Mouse (Mus musculus): ENCODE results near the gene Hagh. TPM values are rescaled to one million over a fixed set of nuclear protein-coding genes. Genes with fewer than 3 reads are reported as not detected.
A peak's percentile ranks its signal among the peaks of the same experiment; 100 is the strongest.

Hagh gene
- total RNA-seq, 2 experiments from 2014 or later, result 222 to 230 TPM

- ATAC-seq (replicated peaks; ENCODE audit: low FRiP score, poor library complexity, severe bottlenecking), result peak; percentile 36
Measured at GRCm38 (mm10) chr17:24848600-24849031, 8.7 kb downstream of the Hagh start.

- ATAC-seq (replicated peaks; ENCODE audit: low FRiP score, poor library complexity, severe bottlenecking), result peak; percentile 52
Measured at GRCm38 (mm10) chr17:24849733-24850064, 9.8 kb downstream of the Hagh start.

- ATAC-seq (replicated peaks; ENCODE audit: low FRiP score, poor library complexity, severe bottlenecking), result peak; percentile 85
Measured at GRCm38 (mm10) chr17:24850065-24850772, 10.3 kb downstream of the Hagh start, which contains the start of gene Fahd1. TSS of gene Fahd1 (minus strand) at chr17:24850364.

- ATAC-seq (replicated peaks; ENCODE audit: low FRiP score, poor library complexity, severe bottlenecking), result no peak
Measured at GRCm38 (mm10) chr17:24850773-24851127, 10.8 kb downstream of the Hagh start.

- ATAC-seq (replicated peaks; ENCODE audit: low FRiP score, poor library complexity, severe bottlenecking), result no peak
Measured at GRCm38 (mm10) chr17:24851381-24852125, 11.6 kb downstream of the Hagh start.

GRCm38 (mm10) chr17:24855838-24856464 is 16.0 kb downstream of the Hagh start:
- no peak for ATAC-seq (replicated peaks; ENCODE audit: low FRiP score, poor library complexity, severe bottlenecking)

GRCm38 (mm10) chr17:24856589-24856988 is 16.6 kb downstream of the Hagh start:
- ATAC-seq (replicated peaks; ENCODE audit: low FRiP score, poor library complexity, severe bottlenecking), result no peak

- ATAC-seq (replicated peaks; ENCODE audit: low FRiP score, poor library complexity, severe bottlenecking), result peak; percentile 45
Measured at GRCm38 (mm10) chr17:24857831-24858470, 18.0 kb downstream of the Hagh start.

GRCm38 (mm10) chr17:24858967-24859366 is 19.0 kb downstream of the Hagh start:
- ATAC-seq (replicated peaks; ENCODE audit: low FRiP score, poor library complexity, severe bottlenecking), result peak; percentile 82

GRCm38 (mm10) chr17:24860076-24860475 is 20.1 kb downstream of the Hagh start:
- ATAC-seq (replicated peaks; ENCODE audit: low FRiP score, poor library complexity, severe bottlenecking), result peak; percentile 74

GRCm38 (mm10) chr17:24861785-24862184 is 21.8 kb downstream of the Hagh start:
- ATAC-seq (replicated peaks; ENCODE audit: low FRiP score, poor library complexity, severe bottlenecking), result no peak

GRCm38 (mm10) chr17:24865776-24866175 is 25.8 kb downstream of the Hagh start, which contains the start of gene Igfals:
TSS of gene Igfals (plus strand) at chr17:24865997.
- no peak for ATAC-seq (replicated peaks; ENCODE audit: low FRiP score, poor library complexity, severe bottlenecking)

- no peak for ATAC-seq (replicated peaks; ENCODE audit: low FRiP score, poor library complexity, severe bottlenecking)
Measured at GRCm38 (mm10) chr17:24867914-24868313, 28.0 kb downstream of the Hagh start.

GRCm38 (mm10) chr17:24873695-24874404 is 33.9 kb downstream of the Hagh start:
- ATAC-seq (replicated peaks; ENCODE audit: low FRiP score, poor library complexity, severe bottlenecking), result no peak

- ATAC-seq (replicated peaks; ENCODE audit: low FRiP score, poor library complexity, severe bottlenecking), result no peak
Measured at GRCm38 (mm10) chr17:24874405-24874745, 34.4 kb downstream of the Hagh start.

GRCm38 (mm10) chr17:24874989-24875388 is 35.0 kb downstream of the Hagh start:
- ATAC-seq (replicated peaks; ENCODE audit: low FRiP score, poor library complexity, severe bottlenecking), result no peak

GRCm38 (mm10) chr17:24877336-24878116 is 37.6 kb downstream of the Hagh start:
- no peak for ATAC-seq (replicated peaks; ENCODE audit: low FRiP score, poor library complexity, severe bottlenecking)

- ATAC-seq (replicated peaks; ENCODE audit: low FRiP score, poor library complexity, severe bottlenecking), result no peak
Measured at GRCm38 (mm10) chr17:24878117-24878397, 38.1 kb downstream of the Hagh start.

- no peak for ATAC-seq (replicated peaks; ENCODE audit: low FRiP score, poor library complexity, severe bottlenecking)
Measured at GRCm38 (mm10) chr17:24878531-24878930, 38.6 kb downstream of the Hagh start.
